Mouse (Mus musculus) brain, embryonic 14.5 days (tissue): ENCODE data around the gene Abo. TPM values are rescaled to one million over a fixed set of nuclear protein-coding genes. Genes with fewer than 3 reads are reported as not detected.
A peak's percentile ranks its signal among the peaks of the same experiment; 100 is the strongest.

Experiments used
- DNase-seq: peaks from one replicate; pipeline ENCODE4 v3.0.0-alpha.2; 2011; ENCODE audit warnings: low read depth
- CTCF ChIP-seq: fragments of 200-500 bp; IDR thresholded peaks from 2 replicates; pipeline ENCODE4 v1.5.1; 2012; ENCODE audit warnings: inconsistent platforms, mild to moderate bottlenecking, moderate library complexity, borderline replicate concordance; ENCODE audit not compliant: insufficient read depth, insufficient read length; ENCODE audit errors: extremely low read depth
- POLR2A ChIP-seq: fragments of 200-500 bp; IDR thresholded peaks from 2 replicates; pipeline ENCODE4 v1.6.1; 2012; ENCODE audit warnings: mild to moderate bottlenecking, inconsistent platforms, borderline replicate concordance; ENCODE audit not compliant: poor library complexity, insufficient read depth, insufficient read length, severe bottlenecking; ENCODE audit errors: extremely low read depth
- polyA plus RNA-seq: library from polyadenylated mRNA; depleted of rRNA; stranded (reverse); fragments of >200 nt; gene quantifications from 2 replicates; pipeline ENCODE4 v1.2.3, GENCODE M21; 2012; rRNA removed

The Abo gene
- not detected in 2 replicates for polyA plus RNA-seq

GRCm38 (mm10) chr2:26864879-26865278 lies at the start of gene Abo:
TSS of gene Abo (minus strand) at chr2:26864979.
- DNase-seq: no peak
- TF ChIP-seq POLR2A: no peak
- no peak for TF ChIP-seq CTCF

- no peak for DNase-seq
- TF ChIP-seq POLR2A: no peak
- TF ChIP-seq CTCF: no peak
These were observed 49.6 kb upstream of the Abo start for GRCm38 (mm10) chr2:26914148-26914941.

GRCm38 (mm10) chr2:26913416-26914147 lies 48.8 kb upstream of the Abo start:
- TF ChIP-seq POLR2A (no peak), CTCF (no peak)

GRCm38 (mm10) chr2:26912253-26912770 lies 47.5 kb upstream of the Abo start:
- no peak for TF ChIP-seq POLR2A
- no peak for TF ChIP-seq CTCF
- no peak for DNase-seq

More at GRCm38 (mm10) chr2:26913416-26914147, 48.8 kb upstream of the Abo start:
- DNase-seq: no peak

GRCm38 (mm10) chr2:26910994-26911765 lies 46.4 kb upstream of the Abo start:
- TF ChIP-seq POLR2A (no peak), CTCF (no peak)
- DNase-seq: peak; percentile 83

- peak; percentile 99 for DNase-seq
- peak; percentile 73 for TF ChIP-seq POLR2A
- TF ChIP-seq CTCF: no peak
These were observed 45.6 kb upstream of the Abo start, which contains the start of the genes Med22 and Rpl7a for GRCm38 (mm10) chr2:26910124-26910993. TSS of gene Med22 (minus strand) at chr2:26910677. TSS of gene Rpl7a (plus strand) at chr2:26910764.

- DNase-seq: no peak
- TF ChIP-seq POLR2A: no peak
- TF ChIP-seq CTCF: no peak
These were observed 44.6 kb upstream of the Abo start for GRCm38 (mm10) chr2:26909387-26909784.

- DNase-seq: no peak
- no peak for TF ChIP-seq CTCF
- no peak for TF ChIP-seq POLR2A
These were observed 44.1 kb upstream of the Abo start for GRCm38 (mm10) chr2:26908710-26909386.

- TF ChIP-seq CTCF (peak; percentile 73), POLR2A (no peak)
- DNase-seq: peak; percentile 34
These were observed 42.3 kb upstream of the Abo start for GRCm38 (mm10) chr2:26907109-26907508.

GRCm38 (mm10) chr2:26906431-26906830 lies 41.7 kb upstream of the Abo start:
- DNase-seq: no peak
- no peak for TF ChIP-seq CTCF
- no peak for TF ChIP-seq POLR2A

GRCm38 (mm10) chr2:26905936-26906335 lies 41.2 kb upstream of the Abo start:
- TF ChIP-seq CTCF: no peak
- no peak for TF ChIP-seq POLR2A
- DNase-seq: no peak
